Mouse (Mus musculus) testis, postnatal 10 days (tissue): ENCODE data around the gene Eif2b1.
"Not testable (repeated sequence)": the region's sequence is repeated elsewhere in the genome, so short reads cannot be mapped to it uniquely, and the experiment has no call there.

ENCODE experiments used
- DNase-seq: peaks from one replicate; pipeline ENCODE4 v3.0.0; 2021; ENCODE audit warnings: low spot score

The Eif2b1 gene

GRCm38 (mm10) chr5:124550737-124551136, 28.2 kb downstream of the Eif2b1 start:
- not testable (repeated sequence) for DNase-seq

GRCm38 (mm10) chr5:124541602-124541973, 37.3 kb downstream of the Eif2b1 start:
- no peak for DNase-seq

GRCm38 (mm10) chr5:124540905-124541601, 37.9 kb downstream of the Eif2b1 start:
- peak; percentile 88 for DNase-seq

- DNase-seq, result peak; percentile 94
These were observed 38.5 kb downstream of the Eif2b1 start, which contains the start of gene Tmed2 for GRCm38 (mm10) chr5:124540383-124540786. TSS of gene Tmed2 (plus strand) at chr5:124540695.

GRCm38 (mm10) chr5:124539905-124540304, 39.0 kb downstream of the Eif2b1 start:
- no peak for DNase-seq

GRCm38 (mm10) chr5:124538813-124539792, 39.8 kb downstream of the Eif2b1 start:
- DNase-seq, result no peak

GRCm38 (mm10) chr5:124536776-124537175, 42.2 kb downstream of the Eif2b1 start:
- peak; percentile 66 for DNase-seq

- DNase-seq, result no peak
These were observed 43.9 kb downstream of the Eif2b1 start for GRCm38 (mm10) chr5:124535016-124535415.

- no peak for DNase-seq
These were observed 46.5 kb downstream of the Eif2b1 start for GRCm38 (mm10) chr5:124532451-124532850.

GRCm38 (mm10) chr5:124531583-124531930, 47.4 kb downstream of the Eif2b1 start:
- no peak for DNase-seq

GRCm38 (mm10) chr5:124530655-124531582, 48.0 kb downstream of the Eif2b1 start, which contains the start of gene Rilpl1:
TSS of gene Rilpl1 (minus strand) at chr5:124531391.
- peak; percentile 88 for DNase-seq

GRCm38 (mm10) chr5:124529697-124530096, 49.2 kb downstream of the Eif2b1 start:
- no peak for DNase-seq

- no peak for DNase-seq
These were observed 49.7 kb downstream of the Eif2b1 start for GRCm38 (mm10) chr5:124529191-124529651.

- DNase-seq, result no peak
These were observed 50.1 kb downstream of the Eif2b1 start for GRCm38 (mm10) chr5:124528791-124529190.

GRCm38 (mm10) chr5:124528351-124528750, 50.6 kb downstream of the Eif2b1 start:
- DNase-seq, result no peak

- DNase-seq, result no peak
These were observed 54.0 kb downstream of the Eif2b1 start for GRCm38 (mm10) chr5:124524943-124525342.

GRCm38 (mm10) chr5:124523032-124523431, 55.9 kb downstream of the Eif2b1 start:
- DNase-seq, result no peak

GRCm38 (mm10) chr5:124521588-124521987, 57.3 kb downstream of the Eif2b1 start:
- no peak for DNase-seq
